Mouse (Mus musculus) c-Kit-positive CD71-negative TER-119-negative erythroid progenitor cells, embryonic 14.5 days (primary cell): Measurements from ENCODE around the gene Slc25a25.
A peak's percentile ranks its signal among the peaks of the same experiment; 100 is the strongest.

Source experiments
- DNase-seq: peaks from one replicate; pipeline ENCODE4 v3.0.0-alpha.2; 2013; ENCODE audit warnings: low read depth

Slc25a25 gene

GRCm38 (mm10) chr2:32458300-32458699, 7.1 kb upstream of the Slc25a25 start:
- no peak for DNase-seq

GRCm38 (mm10) chr2:32455101-32455500, 3.9 kb upstream of the Slc25a25 start:
- DNase-seq: no peak

- DNase-seq: no peak
Measured at GRCm38 (mm10) chr2:32454633-32455032, 3.4 kb upstream of the Slc25a25 start.

GRCm38 (mm10) chr2:32453641-32454303, 2.5 kb upstream of the Slc25a25 start:
- DNase-seq: no peak

- no peak for DNase-seq
Measured at GRCm38 (mm10) chr2:32452441-32452971, 1.3 kb upstream of the Slc25a25 start.

- peak; percentile 98 for DNase-seq
Measured at GRCm38 (mm10) chr2:32451870-32452372, 676 bp upstream of the Slc25a25 start.

GRCm38 (mm10) chr2:32449761-32450754, 1.2 kb downstream of the Slc25a25 start, which contains the start of gene Naif1:
Gene Naif1 (plus strand): TSS chr2:32450457.
- DNase-seq: no peak

GRCm38 (mm10) chr2:32448480-32448879, 2.8 kb downstream of the Slc25a25 start:
- DNase-seq: no peak

- DNase-seq: no peak
Measured at GRCm38 (mm10) chr2:32447264-32447936, 3.8 kb downstream of the Slc25a25 start.

GRCm38 (mm10) chr2:32445535-32445934, 5.7 kb downstream of the Slc25a25 start:
- DNase-seq: no peak

- no peak for DNase-seq
Measured at GRCm38 (mm10) chr2:32441550-32441949, 9.7 kb downstream of the Slc25a25 start.

GRCm38 (mm10) chr2:32440632-32441031, 10.6 kb downstream of the Slc25a25 start:
- DNase-seq: no peak

GRCm38 (mm10) chr2:32440164-32440563, 11.1 kb downstream of the Slc25a25 start:
- no peak for DNase-seq

- DNase-seq: no peak
Measured at GRCm38 (mm10) chr2:32439177-32439576, 12.1 kb downstream of the Slc25a25 start.

- DNase-seq: no peak
Measured at GRCm38 (mm10) chr2:32438733-32439132, 12.5 kb downstream of the Slc25a25 start.

GRCm38 (mm10) chr2:32437612-32438166, 13.6 kb downstream of the Slc25a25 start:
- DNase-seq: no peak

GRCm38 (mm10) chr2:32436686-32437372, 14.4 kb downstream of the Slc25a25 start:
- no peak for DNase-seq

- DNase-seq: no peak
Measured at GRCm38 (mm10) chr2:32430701-32431676, 20.3 kb downstream of the Slc25a25 start.

- DNase-seq: no peak
Measured at GRCm38 (mm10) chr2:32429215-32429891, 21.9 kb downstream of the Slc25a25 start.
